Mouse (Mus musculus): ENCODE measurements around the gene Rfx1. TPM values are rescaled to one million over a fixed set of nuclear protein-coding genes. Genes with fewer than 3 reads are reported as not detected.

The Rfx1 gene
- polyA plus RNA-seq, 1 experiment from 2014 or later: 12.0 TPM

DNA sequence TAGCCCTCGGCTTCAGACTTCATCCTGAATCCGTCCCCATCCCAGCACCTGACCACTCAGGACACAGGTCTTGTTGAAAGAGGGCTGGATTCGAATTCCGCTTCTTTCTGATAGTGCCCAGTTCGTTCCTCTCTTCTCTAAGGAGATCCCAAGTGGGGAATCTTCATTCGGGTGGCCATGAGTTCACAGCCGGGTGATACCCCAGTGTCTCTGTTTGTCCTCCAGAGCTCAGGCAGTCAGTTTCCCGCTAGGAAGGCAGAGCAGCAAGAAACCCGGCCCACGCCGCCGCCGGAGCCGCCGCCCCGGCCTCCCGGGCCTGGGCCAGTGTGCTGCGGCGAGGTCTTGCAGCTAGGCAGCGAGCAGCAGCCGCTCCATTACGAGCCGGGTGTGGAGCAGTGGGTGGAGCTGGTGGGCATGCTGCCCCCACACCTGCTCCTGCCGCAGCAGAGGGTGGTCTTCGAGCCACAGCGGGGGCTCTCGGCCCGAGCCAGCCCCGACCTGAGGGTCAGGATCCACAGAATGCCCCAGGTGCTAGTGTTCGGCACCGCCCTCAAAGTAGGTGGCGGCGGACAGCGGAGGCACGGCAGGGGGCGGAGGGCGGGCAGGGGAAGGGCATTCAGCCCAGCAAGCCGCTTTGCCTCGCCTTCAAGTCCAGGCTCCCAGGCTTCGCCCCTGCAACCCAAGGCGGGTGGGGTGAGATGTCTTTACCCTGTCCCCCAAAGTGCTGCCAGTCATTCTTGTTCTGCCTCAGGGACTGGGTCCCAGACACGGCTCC is 17.9 kb downstream of the Rfx1 start:
- Histone ChIP-seq H3K4me3 (ENCODE audit: low read depth, low read length) (no peak overlapping the region), H3K9me3 (ENCODE audit: control insufficient read depth, low read depth, low read length) (no peaks in the 10 kb centered on the region), H3K9ac (replicated peaks; ENCODE audit: low read depth, low read length) (no peak overlapping the region), H3K27me3 (ENCODE audit: control insufficient read depth, insufficient read depth, low read length) (no peaks in the 10 kb centered on the region), H3K4me2 (replicated peaks; ENCODE audit: low read depth, low read length) (peak overlapping the region; percentile 17), H3K4me1 (ENCODE audit: control insufficient read depth, insufficient read depth, low read length) (no peaks in the 10 kb centered on the region), H3K27ac (ENCODE audit: low read length) (no peak overlapping the region), H3K36me3 (ENCODE audit: control insufficient read depth, insufficient read depth, low read length) (peaks cover 63% of the 10 kb centered on the region)
- WGBS: 49% methylated on average over 42 of the region's 42 CpGs
- ATAC-seq (ENCODE audit: insufficient number of reproducible peaks, insufficient read depth, low FRiP score, low read depth): no peak

DNA sequence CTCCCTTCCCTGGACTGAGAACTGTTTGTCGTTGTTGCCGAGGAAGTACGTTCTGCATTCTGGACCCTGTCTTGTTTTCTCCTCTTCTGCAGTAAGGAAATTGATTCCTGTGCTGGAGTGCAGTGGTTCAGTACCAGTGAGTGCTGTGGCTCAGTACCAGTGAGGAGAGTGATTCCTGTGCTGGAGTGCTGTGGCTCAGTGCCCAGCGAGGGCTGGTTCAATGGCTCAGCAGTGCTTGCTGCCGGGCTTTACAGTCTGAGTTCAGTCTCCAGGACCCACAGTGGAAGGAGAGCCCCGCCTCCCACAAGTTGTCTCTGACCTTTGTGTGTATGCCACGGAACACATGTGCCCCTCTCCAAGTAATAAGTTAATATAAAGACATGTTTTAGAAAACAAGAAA is 20.5 kb downstream of the Rfx1 start:
- Histone ChIP-seq H3K4me2 (replicated peaks; ENCODE audit: low read depth, low read length) (no peak overlapping the region), H3K4me1 (ENCODE audit: control insufficient read depth, insufficient read depth, low read length) (no peaks in the 10 kb centered on the region), H3K4me3 (ENCODE audit: low read depth, low read length) (no peak overlapping the region), H3K36me3 (ENCODE audit: control insufficient read depth, insufficient read depth, low read length) (peaks cover 56% of the 10 kb centered on the region), H3K27me3 (ENCODE audit: control insufficient read depth, insufficient read depth, low read length) (no peaks in the 10 kb centered on the region), H3K9me3 (ENCODE audit: control insufficient read depth, low read depth, low read length) (no peaks in the 10 kb centered on the region), H3K27ac (ENCODE audit: low read length) (no peak overlapping the region), H3K9ac (replicated peaks; ENCODE audit: low read depth, low read length) (no peak overlapping the region)
- WGBS: 88% methylated on average over 7 of the region's 7 CpGs
- no peak for ATAC-seq (ENCODE audit: insufficient number of reproducible peaks, insufficient read depth, low FRiP score, low read depth)

DNA sequence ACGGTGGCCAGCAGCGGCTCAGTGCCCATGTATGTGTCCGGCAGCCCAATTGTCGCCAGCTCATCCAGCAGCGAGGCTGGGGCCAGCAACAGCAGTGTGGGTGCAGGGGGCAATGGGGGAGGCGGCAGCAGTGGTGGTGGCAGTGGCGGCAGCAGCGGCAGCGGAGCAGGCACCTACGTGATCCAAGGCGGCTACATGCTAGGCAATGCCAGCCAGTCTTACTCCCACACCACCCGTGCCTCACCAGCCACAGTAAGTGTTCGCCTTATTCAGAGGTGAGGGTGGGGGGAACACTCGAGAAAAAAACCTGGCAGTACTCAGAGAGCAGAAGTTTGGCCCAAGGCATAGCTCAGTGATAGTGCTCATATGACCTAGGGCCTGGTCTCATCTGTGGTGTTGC is 21.2 kb downstream of the Rfx1 start:
- H3K4me1 ChIP-seq (ENCODE audit: control insufficient read depth, insufficient read depth, low read length): no peaks in the 10 kb centered on the region
- H3K27me3 ChIP-seq (ENCODE audit: control insufficient read depth, insufficient read depth, low read length): no peaks in the 10 kb centered on the region
- no peak overlapping the region for H3K4me2 ChIP-seq (replicated peaks; ENCODE audit: low read depth, low read length)
- no peak overlapping the region for H3K4me3 ChIP-seq (ENCODE audit: low read depth, low read length)
- no peak overlapping the region for H3K9ac ChIP-seq (replicated peaks; ENCODE audit: low read depth, low read length)
- H3K9me3 ChIP-seq (ENCODE audit: control insufficient read depth, low read depth, low read length): no peaks in the 10 kb centered on the region
- no peak for ATAC-seq (ENCODE audit: insufficient number of reproducible peaks, insufficient read depth, low FRiP score, low read depth)
- H3K36me3 ChIP-seq (ENCODE audit: control insufficient read depth, insufficient read depth, low read length): peaks cover 56% of the 10 kb centered on the region
- 94% methylated on average over 14 of the region's 14 CpGs for WGBS
- no peak overlapping the region for H3K27ac ChIP-seq (ENCODE audit: low read length)

DNA sequence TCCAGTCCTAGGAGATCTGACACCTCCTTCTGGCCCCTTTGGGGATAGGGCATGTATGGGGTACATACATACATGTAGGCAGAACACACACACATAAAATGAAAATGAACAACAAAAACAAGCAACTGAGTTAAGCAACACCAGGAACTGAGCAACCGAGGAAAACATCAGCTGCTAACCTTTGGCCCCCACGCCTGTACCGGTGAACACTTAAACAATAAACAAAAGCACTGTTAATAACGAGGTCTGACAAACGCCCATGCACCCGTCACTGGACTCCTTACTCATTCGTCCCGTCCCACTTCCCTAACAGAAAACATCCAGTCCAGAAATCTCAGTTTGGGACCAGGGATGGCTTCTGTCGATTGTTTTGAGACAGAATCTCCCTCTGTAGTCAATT is 22.6 kb downstream of the Rfx1 start:
- no peak for ATAC-seq (ENCODE audit: insufficient number of reproducible peaks, insufficient read depth, low FRiP score, low read depth)
- Histone ChIP-seq H3K27me3 (ENCODE audit: control insufficient read depth, insufficient read depth, low read length) (no peaks in the 10 kb centered on the region), H3K36me3 (ENCODE audit: control insufficient read depth, insufficient read depth, low read length) (peaks cover 60% of the 10 kb centered on the region), H3K4me1 (ENCODE audit: control insufficient read depth, insufficient read depth, low read length) (no peaks in the 10 kb centered on the region), H3K27ac (ENCODE audit: low read length) (no peak overlapping the region), H3K9ac (replicated peaks; ENCODE audit: low read depth, low read length) (no peak overlapping the region), H3K9me3 (ENCODE audit: control insufficient read depth, low read depth, low read length) (no peaks in the 10 kb centered on the region), H3K4me2 (replicated peaks; ENCODE audit: low read depth, low read length) (no peak overlapping the region), H3K4me3 (ENCODE audit: low read depth, low read length) (no peak overlapping the region)
- 69% methylated on average over 9 of the region's 9 CpGs for WGBS

DNA sequence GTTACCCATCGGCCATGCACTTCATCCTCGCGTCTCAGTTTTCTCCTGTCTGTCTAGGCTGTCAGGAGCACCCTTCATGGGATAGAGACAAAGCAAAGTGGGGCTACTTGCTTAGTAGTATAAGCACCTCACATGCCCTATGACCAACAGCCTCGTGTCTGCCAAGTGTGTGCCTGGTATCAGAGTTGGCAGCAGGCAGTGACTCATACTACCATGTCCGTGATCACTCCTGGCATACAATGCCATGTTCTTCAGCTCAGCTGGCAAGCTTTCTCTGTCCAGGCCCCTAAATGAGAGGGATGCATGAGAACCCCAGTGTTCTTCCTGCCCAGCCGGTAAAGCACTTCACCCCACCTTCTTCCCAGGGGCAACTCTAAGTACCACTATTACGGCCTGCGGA is 24.0 kb downstream of the Rfx1 start:
- 90% methylated on average over 8 of the region's 8 CpGs for WGBS
- no peak overlapping the region for H3K27ac ChIP-seq (ENCODE audit: low read length)
- no peaks in the 10 kb centered on the region for H3K27me3 ChIP-seq (ENCODE audit: control insufficient read depth, insufficient read depth, low read length)
- H3K9me3 ChIP-seq (ENCODE audit: control insufficient read depth, low read depth, low read length): no peaks in the 10 kb centered on the region
- H3K4me3 ChIP-seq (ENCODE audit: low read depth, low read length): no peak overlapping the region
- H3K36me3 ChIP-seq (ENCODE audit: control insufficient read depth, insufficient read depth, low read length): peaks cover 69% of the 10 kb centered on the region
- H3K4me2 ChIP-seq (replicated peaks; ENCODE audit: low read depth, low read length): no peak overlapping the region
- H3K4me1 ChIP-seq (ENCODE audit: control insufficient read depth, insufficient read depth, low read length): no peaks in the 10 kb centered on the region
- H3K9ac ChIP-seq (replicated peaks; ENCODE audit: low read depth, low read length): no peak overlapping the region
- no peak for ATAC-seq (ENCODE audit: insufficient number of reproducible peaks, insufficient read depth, low FRiP score, low read depth)

DNA sequence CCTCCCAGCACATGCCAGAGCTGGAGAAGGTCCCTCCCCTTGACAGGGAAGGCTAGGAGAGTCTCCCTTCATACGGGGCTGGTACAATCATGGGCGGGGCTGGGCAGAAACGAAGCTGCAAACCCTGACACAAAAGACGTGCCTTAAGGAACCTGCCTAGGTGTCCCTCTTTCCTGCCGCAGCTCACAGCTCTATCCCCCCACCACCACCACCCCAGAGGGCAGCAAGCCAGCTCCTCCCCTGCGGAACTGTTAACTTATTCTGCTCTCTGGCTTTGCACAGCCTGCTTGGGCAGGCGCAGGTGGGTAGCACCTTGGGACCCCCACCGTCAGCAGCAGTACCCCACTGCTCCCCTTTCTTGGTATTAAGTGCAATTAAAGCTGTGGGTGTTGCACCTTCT is 29.4 kb downstream of the Rfx1 start:
- 65% methylated on average over 8 of the region's 8 CpGs for WGBS
- ATAC-seq (ENCODE audit: insufficient number of reproducible peaks, insufficient read depth, low FRiP score, low read depth): no peak
- H3K4me2 ChIP-seq (replicated peaks; ENCODE audit: low read depth, low read length): no peak overlapping the region
- H3K4me1 ChIP-seq (ENCODE audit: control insufficient read depth, insufficient read depth, low read length): no peaks in the 10 kb centered on the region
- H3K36me3 ChIP-seq (ENCODE audit: control insufficient read depth, insufficient read depth, low read length): peaks cover 63% of the 10 kb centered on the region
- H3K9me3 ChIP-seq (ENCODE audit: control insufficient read depth, low read depth, low read length): no peaks in the 10 kb centered on the region
- no peaks in the 10 kb centered on the region for H3K27me3 ChIP-seq (ENCODE audit: control insufficient read depth, insufficient read depth, low read length)
- H3K27ac ChIP-seq (ENCODE audit: low read length): no peak overlapping the region
- H3K9ac ChIP-seq (replicated peaks; ENCODE audit: low read depth, low read length): no peak overlapping the region
- no peak overlapping the region for H3K4me3 ChIP-seq (ENCODE audit: low read depth, low read length)

DNA sequence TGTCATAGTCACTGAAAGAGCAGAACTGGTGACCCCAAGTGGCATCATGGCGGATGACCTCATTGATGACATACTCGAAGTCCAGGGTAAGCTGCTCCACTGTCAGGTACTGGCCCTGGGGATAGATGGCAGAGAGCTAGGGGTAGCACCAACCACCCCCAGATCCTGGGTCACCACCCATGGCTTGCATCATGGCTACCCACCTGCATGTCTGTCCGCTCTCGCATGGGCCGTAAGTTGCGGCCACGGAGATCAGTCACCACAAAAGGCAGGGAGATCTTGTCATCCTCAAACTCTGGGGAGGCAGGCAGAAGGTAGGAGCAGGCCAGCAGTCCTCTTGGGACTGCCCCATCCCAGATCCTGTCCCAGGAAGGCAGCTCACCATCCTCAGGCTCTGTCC is 31.7 kb downstream of the Rfx1 start:
- Histone ChIP-seq H3K4me1 (ENCODE audit: control insufficient read depth, insufficient read depth, low read length) (peaks cover 8% of the 10 kb centered on the region), H3K4me3 (ENCODE audit: low read depth, low read length) (no peak overlapping the region), H3K4me2 (replicated peaks; ENCODE audit: low read depth, low read length) (no peak overlapping the region), H3K36me3 (ENCODE audit: control insufficient read depth, insufficient read depth, low read length) (peaks cover 63% of the 10 kb centered on the region), H3K27me3 (ENCODE audit: control insufficient read depth, insufficient read depth, low read length) (no peaks in the 10 kb centered on the region), H3K9ac (replicated peaks; ENCODE audit: low read depth, low read length) (no peak overlapping the region), H3K27ac (ENCODE audit: low read length) (no peak overlapping the region), H3K9me3 (ENCODE audit: control insufficient read depth, low read depth, low read length) (no peaks in the 10 kb centered on the region)
- WGBS: 96% methylated on average over 7 of the region's 7 CpGs
- ATAC-seq (ENCODE audit: insufficient number of reproducible peaks, insufficient read depth, low FRiP score, low read depth): no peak

DNA sequence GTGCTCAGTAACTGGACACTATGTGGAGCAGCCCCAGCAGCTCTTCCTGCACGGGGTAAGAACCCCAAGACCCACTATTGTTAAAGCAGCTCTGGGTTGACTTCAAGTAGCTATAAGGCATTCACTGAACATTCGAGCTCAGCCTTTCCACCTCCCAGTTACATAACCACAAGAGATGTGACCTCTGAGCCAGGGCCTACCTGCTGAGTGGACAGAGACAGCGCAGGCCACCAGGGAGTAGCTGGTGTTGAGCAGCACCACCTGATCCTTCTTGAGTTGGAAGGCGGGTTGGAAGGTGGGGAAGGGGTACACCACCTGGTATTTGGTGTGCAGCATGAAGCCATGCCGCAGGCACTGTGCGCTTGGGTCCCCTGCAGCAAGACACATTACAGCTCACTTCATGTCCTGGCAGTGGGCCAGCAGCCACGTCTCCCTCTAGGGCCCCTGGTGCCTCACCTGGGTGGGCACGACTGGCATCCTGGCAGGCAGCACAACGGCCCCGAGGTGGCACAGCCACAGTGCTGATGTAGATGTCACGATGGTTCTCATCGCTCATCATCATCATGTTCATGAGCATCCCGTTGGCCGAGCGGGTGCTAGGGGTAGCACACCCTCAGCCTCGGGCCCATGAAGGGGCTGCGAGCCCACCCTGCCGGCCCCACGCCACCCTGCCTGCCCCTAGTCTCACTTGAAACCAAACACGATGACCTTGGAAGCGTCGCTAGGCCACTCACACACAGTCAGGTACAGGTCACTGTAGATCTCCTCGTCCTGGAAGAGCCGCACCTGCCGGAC is 35.0 kb downstream of the Rfx1 start:
- H3K9me3 ChIP-seq (ENCODE audit: control insufficient read depth, low read depth, low read length): no peaks in the 10 kb centered on the region
- no peak overlapping the region for H3K27ac ChIP-seq (ENCODE audit: low read length)
- H3K4me1 ChIP-seq (ENCODE audit: control insufficient read depth, insufficient read depth, low read length): peaks cover 15% of the 10 kb centered on the region
- WGBS: 93% methylated on average over 25 of the region's 25 CpGs
- no peak overlapping the region for H3K4me2 ChIP-seq (replicated peaks; ENCODE audit: low read depth, low read length)
- no peak overlapping the region for H3K9ac ChIP-seq (replicated peaks; ENCODE audit: low read depth, low read length)
- no peaks in the 10 kb centered on the region for H3K27me3 ChIP-seq (ENCODE audit: control insufficient read depth, insufficient read depth, low read length)
- no peak overlapping the region for H3K4me3 ChIP-seq (ENCODE audit: low read depth, low read length)
- no peak for ATAC-seq (ENCODE audit: insufficient number of reproducible peaks, insufficient read depth, low FRiP score, low read depth)
- peaks cover 37% of the 10 kb centered on the region for H3K36me3 ChIP-seq (ENCODE audit: control insufficient read depth, insufficient read depth, low read length)

All from stomach, embryonic 14.5 days (tissue).